ENCODE assay signal across 12 mouse cellular contexts in genomic region chr9:108989802-108990461, GRCm38 (mm10). TPM values are rescaled to one million over a fixed set of nuclear protein-coding genes. Genes with fewer than 3 reads are reported as not detected.
DNase-seq lines count a peak whose midpoint lies in the region; ATAC-seq and TF ChIP-seq lines count a peak whose summit lies in the region.
"Had no signal": no experiment of that assay in that cellular context is flagged by ENCODE, and none has a peak within 500 bp of the region (broad histone marks: within the 10 kb centered on the region; RNA-seq: fewer than 3 reads in every experiment).

No protein-coding gene starts in this region.

- no peak for TF ChIP-seq EP300 in stomach, postnatal 0 days (optimal IDR thresholded peaks at IDR 0.05)

- peak overlapping the region; percentile 96 for H3K27ac ChIP-seq in gastrocnemius, adult 2 months
- H3K27ac ChIP-seq in spleen, adult 2 months (ENCODE audit: insufficient read depth, low read length), result peak overlapping the region; percentile 18; the same call in 1 of the 2 replicates
- H3K27ac ChIP-seq in intestine, embryonic 14.5 days (ENCODE audit: low read depth), result 0 out of 2 replicates have a peak overlapping the region, but pooled peaks have one; percentile 87
- H3K27ac ChIP-seq in stomach, postnatal 0 days (replicated peaks), result peak overlapping the region; percentile 96

- TF ChIP-seq POLR2A in spleen, adult 2 months (IDR thresholded peaks at IDR 0.05; ENCODE audit: low read depth, low read length), result no peak

- intact Hi-C loops in gastrocnemius, adult 2 months (cut with DNase I), result loop anchor here (5.0 kb wide), 1 partner anchor 53 kb away; the partner anchor contains the start of gene Uqcrc1

- WGBS in spleen, adult 2 months, result 53% methylated on average over 4 of the region's 4 CpGs
- 83% methylated on average over 4 of the region's 4 CpGs for WGBS in intestine, embryonic 14.5 days
- 61% methylated on average over 4 of the region's 4 CpGs for WGBS in stomach, postnatal 0 days

- DNase-seq in gastrocnemius, adult 2 months, result peak; percentile 54
- no peak for DNase-seq in gastrocnemius, postnatal 25 days
- no peak for DNase-seq in spleen, adult 2 months (ENCODE audit: low read depth in 1 of 2, low spot score in 2 of 2)
- DNase-seq in spleen, postnatal 4 days (ENCODE audit: low spot score in 2 of 2), result no peak
- DNase-seq in intestine, embryonic 14.5 days (ENCODE audit: low spot score), result no peak
- DNase-seq in stomach, postnatal 0 days (ENCODE audit: low spot score), result no peak
- DNase-seq in thymus, postnatal 0 days (ENCODE audit: low spot score), result no peak
- DNase-seq in cerebellum, adult 18-20 months, result no peak
- DNase-seq: adrenal gland, adult 8-10 months; left cerebral cortex, postnatal 4 days; thymus, postnatal 14 days had no signal

- H3K9me3 ChIP-seq in intestine, embryonic 14.5 days (ENCODE audit: control insufficient read depth, low read length), result no peaks in the 10 kb centered on the region
- no peaks in the 10 kb centered on the region for H3K9me3 ChIP-seq in stomach, postnatal 0 days (ENCODE audit: control insufficient read depth, low read length)

- no peak for ATAC-seq in intestine, embryonic 14.5 days (replicated peaks; ENCODE audit: low FRiP score, low TSS enrichment, low read depth)
- ATAC-seq in stomach, postnatal 0 days (ENCODE audit: low FRiP score, low TSS enrichment), result no peak
- ATAC-seq: hindbrain, embryonic 16.5 days had no signal

- no peaks in the 10 kb centered on the region for H3K27me3 ChIP-seq in spleen, adult 2 months (ENCODE audit: control insufficient read depth, insufficient read depth, low read length)
- no peaks in the 10 kb centered on the region for H3K27me3 ChIP-seq in intestine, embryonic 14.5 days (replicated peaks; ENCODE audit: control insufficient read depth, insufficient read depth, low read length)
- H3K27me3 ChIP-seq in stomach, postnatal 0 days (ENCODE audit: control insufficient read depth, insufficient read depth, low read length), result no peaks in the 10 kb centered on the region

- H3K4me3 ChIP-seq in gastrocnemius, adult 2 months, result peak overlapping the region; percentile 75
- no peak overlapping the region for H3K4me3 ChIP-seq in spleen, adult 2 months (ENCODE audit: extremely low read depth, insufficient read depth, insufficient read length)
- H3K4me3 ChIP-seq in intestine, embryonic 14.5 days (ENCODE audit: low read depth, low read length), result no peak overlapping the region
- no peak overlapping the region for H3K4me3 ChIP-seq in stomach, postnatal 0 days (ENCODE audit: low read depth, low read length)

- no peaks in the 10 kb centered on the region for H3K36me3 ChIP-seq in spleen, adult 2 months (ENCODE audit: control insufficient read depth, insufficient read depth, low read length)
- H3K36me3 ChIP-seq in intestine, embryonic 14.5 days (ENCODE audit: control insufficient read depth, insufficient read depth, low read length), result no peaks in the 10 kb centered on the region
- H3K36me3 ChIP-seq in stomach, postnatal 0 days (ENCODE audit: control insufficient read depth, insufficient read depth, low read length), result no peaks in the 10 kb centered on the region

- H3K4me2 ChIP-seq in intestine, embryonic 14.5 days (ENCODE audit: low read length), result 0 out of 2 replicates have a peak overlapping the region, but pooled peaks have one; percentile 1
- 0 out of 2 replicates have a peak overlapping the region, but pooled peaks have one; percentile 6 for H3K4me2 ChIP-seq in stomach, postnatal 0 days (replicated peaks; ENCODE audit: low read depth)

- H3K9ac ChIP-seq in intestine, embryonic 14.5 days (ENCODE audit: low read length), result no peak overlapping the region
- H3K9ac ChIP-seq in stomach, postnatal 0 days (ENCODE audit: low read length), result no peak overlapping the region

- no peak for TF ChIP-seq CTCF in gastrocnemius, adult 2 months (IDR thresholded peaks at IDR 0.05)
- TF ChIP-seq CTCF in spleen, adult 2 months (IDR thresholded peaks at IDR 0.05; ENCODE audit: extremely low read depth, insufficient read depth, insufficient read length, insufficient replicate concordance), result no peak
- TF ChIP-seq CTCF in stomach, postnatal 0 days (IDR thresholded peaks at IDR 0.05; ENCODE audit: low read depth), result no peak

- H3K4me1 ChIP-seq in spleen, adult 2 months (ENCODE audit: control insufficient read depth, insufficient read depth, insufficient read length), result peaks cover 8% of the 10 kb centered on the region; the same call in 1 of the 2 replicates
- peaks cover 9% of the 10 kb centered on the region; the same call in 1 of the 2 replicates for H3K4me1 ChIP-seq in intestine, embryonic 14.5 days (replicated peaks; ENCODE audit: control insufficient read depth, insufficient read depth, low read length)
- H3K4me1 ChIP-seq in stomach, postnatal 0 days (replicated peaks; ENCODE audit: control insufficient read depth, insufficient read depth), result 0 out of 2 replicates have a peak, but pooled peaks cover 4% of the 10 kb centered on the region

RNA-seq across cellular contexts. Expression of gene Pfkfb4, which starts 1.6 kb away (rescaled TPM):
- 10 to 100 TPM; 26.4 to 58.3 TPM for total RNA-seq in gastrocnemius, adult 2 months (2021)
- 10 to 100 TPM; 20.4 to 32.4 TPM for total RNA-seq in gastrocnemius, postnatal 25 days (2021)
- 22.6 and 25.4 TPM in 2 replicates for polyA plus RNA-seq in spleen, adult 2 months (2012; rRNA removed)
- polyA plus RNA-seq in intestine, embryonic 14.5 days (2014; fragmentation: Nextera tagmentation; extraction: Ambion mirVana), result 10.2 and 11.3 TPM in 2 replicates
- polyA plus RNA-seq in stomach, postnatal 0 days (2015; fragmentation: Nextera tagmentation; extraction: Ambion mirVana), result 10.3 and 12.1 TPM in 2 replicates
- polyA plus RNA-seq in thymus, postnatal 0 days (2015; fragmentation: Nextera tagmentation; extraction: Ambion mirVana), result 6.0 and 7.7 TPM in 2 replicates

RNA-seq across cellular contexts. Expression of gene Ucn2, which starts 4.1 kb away (rescaled TPM):
- total RNA-seq in gastrocnemius, adult 2 months (2021), result 1 to 10 TPM in 1 of 2 experiments, under 1 TPM in 1; 0.47 to 1.1 TPM
- total RNA-seq in gastrocnemius, postnatal 25 days (2021), result under 1 TPM; 0.23 to 0.24 TPM
- polyA plus RNA-seq in spleen, adult 2 months (2012; rRNA removed), result 0.92 and 0.97 TPM in 2 replicates
- 0.37 TPM in 1 of 2 replicates, not detected in the other for polyA plus RNA-seq in intestine, embryonic 14.5 days (2014; fragmentation: Nextera tagmentation; extraction: Ambion mirVana)
- not detected in 2 replicates for polyA plus RNA-seq in stomach, postnatal 0 days (2015; fragmentation: Nextera tagmentation; extraction: Ambion mirVana)
- polyA plus RNA-seq in thymus, postnatal 0 days (2015; fragmentation: Nextera tagmentation; extraction: Ambion mirVana), result not detected in 2 replicates
- polyA plus RNA-seq: hindbrain, embryonic 16.5 days had no signal

RNA-seq across cellular contexts. Expression of gene Col7a1, which starts 36.5 kb away (rescaled TPM):
- total RNA-seq in gastrocnemius, adult 2 months (2021), result 1 to 10 TPM in 1 of 2 experiments, under 1 TPM in 1; 0.95 to 3.0 TPM
- total RNA-seq in gastrocnemius, postnatal 25 days (2021), result 1 to 10 TPM; 1.6 to 3.5 TPM
- 14.0 and 14.4 TPM in 2 replicates for polyA plus RNA-seq in spleen, adult 2 months (2012; rRNA removed)
- polyA plus RNA-seq in intestine, embryonic 14.5 days (2014; fragmentation: Nextera tagmentation; extraction: Ambion mirVana), result 1.7 and 1.8 TPM in 2 replicates
- 6.2 and 9.6 TPM in 2 replicates for polyA plus RNA-seq in stomach, postnatal 0 days (2015; fragmentation: Nextera tagmentation; extraction: Ambion mirVana)
- 0.46 and 0.63 TPM in 2 replicates for polyA plus RNA-seq in thymus, postnatal 0 days (2015; fragmentation: Nextera tagmentation; extraction: Ambion mirVana)

RNA-seq across cellular contexts. Expression of gene Shisa5, which starts 48.4 kb away (rescaled TPM):
- total RNA-seq in gastrocnemius, adult 2 months (2021), result 10 to 100 TPM; 15.9 to 17.0 TPM
- total RNA-seq in gastrocnemius, postnatal 25 days (2021), result 10 to 100 TPM; 12.9 to 21.6 TPM
- 4,319 and 4,795 TPM in 2 replicates for polyA plus RNA-seq in spleen, adult 2 months (2012; rRNA removed)
- polyA plus RNA-seq in intestine, embryonic 14.5 days (2014; fragmentation: Nextera tagmentation; extraction: Ambion mirVana), result 80.8 and 85.8 TPM in 2 replicates
- 168 and 181 TPM in 2 replicates for polyA plus RNA-seq in stomach, postnatal 0 days (2015; fragmentation: Nextera tagmentation; extraction: Ambion mirVana)
- polyA plus RNA-seq in thymus, postnatal 0 days (2015; fragmentation: Nextera tagmentation; extraction: Ambion mirVana), result 210 and 212 TPM in 2 replicates

RNA-seq across cellular contexts. Expression of gene Uqcrc1, which starts 53.5 kb away (rescaled TPM):
- total RNA-seq in gastrocnemius, adult 2 months (2021), result 1,000 to 10,000 TPM in 1 of 2 experiments, 100 to 1,000 TPM in 1; 834 to 1,182 TPM
- 1,000 to 10,000 TPM; 1,091 to 1,107 TPM for total RNA-seq in gastrocnemius, postnatal 25 days (2021)
- 213 and 285 TPM in 2 replicates for polyA plus RNA-seq in spleen, adult 2 months (2012; rRNA removed)
- 522 and 561 TPM in 2 replicates for polyA plus RNA-seq in intestine, embryonic 14.5 days (2014; fragmentation: Nextera tagmentation; extraction: Ambion mirVana)
- 476 and 497 TPM in 2 replicates for polyA plus RNA-seq in stomach, postnatal 0 days (2015; fragmentation: Nextera tagmentation; extraction: Ambion mirVana)
- polyA plus RNA-seq in thymus, postnatal 0 days (2015; fragmentation: Nextera tagmentation; extraction: Ambion mirVana), result 407 and 414 TPM in 2 replicates

Comparison
In these comparisons a context has a peak if more than half of its experiments do, and no peak if none do; other contexts are left out.
1. H3K27ac ChIP-seq: peak in every context shown above with its lines; median percentile 96 in gastrocnemius, adult 2 months; 96 in stomach, postnatal 0 days; 87 in intestine, embryonic 14.5 days; 18 in spleen, adult 2 months.